Mouse (Mus musculus) heart, postnatal 14 days (tissue): ENCODE data around the gene Usp21. TPM values are rescaled to one million over a fixed set of nuclear protein-coding genes. Genes with fewer than 3 reads are reported as not detected.

ENCODE experiments used
- DNase-seq, 2 experiments: peaks; one replicate each; pipeline ENCODE4 v3.0.0; 2021 to 2022
- intact Hi-C: fragments of 180-260 bp; cut with DNase I; formaldehyde crosslinking; loops from one replicate; pipeline ENCODE4 v1.15.1; 2025
- total RNA-seq, 2 experiments: library from RNA; stranded (reverse); gene quantifications; 2 replicates each; pipeline ENCODE4 v1.2.3; 2021

Usp21 gene
- total RNA-seq, 2 experiments from 2014 or later, result 20.0 to 22.4 TPM

GRCm38 (mm10) chr1:171270573-171270900 is 17.3 kb downstream of the Usp21 start:
- DNase-seq, result no peak
- intact Hi-C loops, result no loop called here

- intact Hi-C loops, result no loop called here
- DNase-seq, result peak; percentile 95 to 98
Measured at GRCm38 (mm10) chr1:171269848-171270572, 17.8 kb downstream of the Usp21 start, which contains the start of gene B4galt3. Gene B4galt3 (plus strand): TSS chr1:171270328.

DNA sequence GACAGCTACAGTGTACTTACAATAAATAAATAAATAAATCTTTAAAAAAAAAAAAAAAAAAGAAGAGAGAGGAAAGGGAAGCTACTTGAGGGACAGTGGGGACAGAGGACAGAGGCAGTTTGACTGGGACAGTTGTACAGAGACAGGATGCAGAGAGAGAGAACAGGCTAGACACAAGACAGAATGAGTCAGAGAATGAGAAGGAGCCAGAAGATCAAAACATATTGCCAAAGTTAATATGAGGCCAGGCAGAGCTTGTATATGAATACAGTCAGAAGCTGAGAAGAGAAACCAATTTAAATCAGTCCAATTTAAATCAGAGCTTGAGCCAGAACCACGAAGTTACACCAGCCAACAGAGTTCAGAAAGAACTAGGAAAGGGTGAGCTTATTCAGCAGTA is 19.4 kb downstream of the Usp21 start:
- intact Hi-C loops, result no loop called here
- DNase-seq, result no peak

GRCm38 (mm10) chr1:171265971-171266744 is 21.6 kb downstream of the Usp21 start:
- DNase-seq, result no peak
- intact Hi-C loops, result no loop called here

DNA sequence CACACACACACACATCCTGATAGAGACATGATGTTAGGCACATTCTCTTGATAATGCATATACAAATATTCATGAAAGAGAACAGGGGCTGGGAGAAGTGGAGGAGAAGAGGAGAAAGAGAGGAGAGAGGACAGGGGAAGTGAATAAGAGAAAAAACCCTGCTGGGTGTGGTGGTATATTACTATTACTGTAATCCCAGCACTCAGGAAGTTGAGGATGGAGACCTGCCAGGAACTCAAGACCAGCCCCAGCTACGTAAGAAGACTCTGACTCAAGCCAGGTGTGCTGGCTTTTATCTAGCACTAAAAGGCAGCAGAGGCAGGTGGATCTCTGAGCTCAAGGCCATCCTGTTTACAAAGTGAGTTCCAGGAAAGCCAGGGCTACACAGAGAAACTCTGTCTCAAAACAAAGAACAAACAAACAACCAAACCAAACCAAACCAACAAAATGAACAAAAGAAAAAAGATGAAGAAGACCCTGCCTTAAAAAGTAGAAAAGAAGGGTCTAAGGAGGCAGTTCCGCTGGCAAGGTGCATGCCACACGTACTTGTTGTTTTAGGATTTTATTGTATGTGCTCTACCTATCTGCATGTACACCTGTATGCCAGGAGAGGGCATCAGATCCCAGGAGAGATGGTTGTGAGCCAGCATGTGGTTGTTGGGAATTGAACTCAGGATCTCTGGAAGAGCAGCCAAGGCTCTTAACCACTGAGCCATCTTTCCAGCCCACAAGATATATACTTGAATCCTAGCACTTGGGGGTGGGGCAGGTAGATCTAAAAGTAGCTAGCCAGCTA is 23.9 kb downstream of the Usp21 start:
- no peak for DNase-seq
- intact Hi-C loops, result no loop called here

DNA sequence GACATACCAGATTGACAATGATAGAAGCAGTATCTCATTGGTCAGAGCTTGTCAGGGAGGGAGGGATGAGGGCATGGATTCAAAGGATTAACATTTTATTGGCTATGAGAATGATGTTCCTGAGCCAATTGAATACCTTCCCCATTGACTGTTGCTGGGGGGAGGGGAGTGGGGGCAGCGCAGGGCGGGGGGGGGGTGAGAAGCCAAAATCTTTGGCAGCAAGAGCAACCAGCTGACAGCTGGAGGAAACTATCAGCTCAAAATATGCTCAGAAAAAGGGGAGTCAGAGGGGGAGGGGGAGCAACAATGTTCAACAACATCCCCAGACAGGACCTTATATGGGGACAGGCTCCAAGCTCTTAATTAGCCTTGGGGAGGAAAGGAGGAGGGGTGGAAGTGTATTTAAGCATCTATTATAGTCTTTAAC is 24.6 kb downstream of the Usp21 start:
- peak in 1 of 2 experiments; percentile 60 for DNase-seq
- intact Hi-C loops, result no loop called here

DNA sequence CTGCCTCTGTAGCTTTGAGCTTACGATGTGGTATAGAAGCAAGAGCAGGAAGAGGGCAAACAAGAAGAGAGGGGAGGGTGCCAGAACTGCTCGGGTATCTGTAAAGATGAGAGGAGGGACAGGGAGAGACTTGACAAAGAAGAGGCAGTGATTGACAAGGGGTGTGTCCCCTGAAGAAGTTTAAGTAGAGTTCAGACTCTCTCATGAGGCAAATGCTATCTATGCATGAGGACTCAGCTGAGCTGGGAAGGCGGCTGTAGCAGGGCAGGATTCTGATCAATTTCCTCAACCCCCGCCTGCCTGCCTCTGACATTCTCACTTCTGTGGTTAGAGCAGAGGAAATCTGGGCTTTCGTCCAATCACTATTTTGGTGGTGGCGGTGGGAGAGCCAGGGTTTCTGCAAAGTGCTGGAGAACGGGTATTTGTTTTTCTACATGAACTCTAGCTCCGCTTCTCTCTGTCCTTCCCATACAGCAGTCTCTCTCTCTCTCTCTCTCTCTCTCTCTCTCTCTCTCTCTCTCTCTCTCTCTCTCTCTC is 25.1 kb downstream of the Usp21 start:
- intact Hi-C loops, result no loop called here
- peak; percentile 68 to 82 for DNase-seq

- DNase-seq, result no peak
- intact Hi-C loops, result no loop called here
Measured at GRCm38 (mm10) chr1:171260316-171260715, 27.5 kb downstream of the Usp21 start.

DNA sequence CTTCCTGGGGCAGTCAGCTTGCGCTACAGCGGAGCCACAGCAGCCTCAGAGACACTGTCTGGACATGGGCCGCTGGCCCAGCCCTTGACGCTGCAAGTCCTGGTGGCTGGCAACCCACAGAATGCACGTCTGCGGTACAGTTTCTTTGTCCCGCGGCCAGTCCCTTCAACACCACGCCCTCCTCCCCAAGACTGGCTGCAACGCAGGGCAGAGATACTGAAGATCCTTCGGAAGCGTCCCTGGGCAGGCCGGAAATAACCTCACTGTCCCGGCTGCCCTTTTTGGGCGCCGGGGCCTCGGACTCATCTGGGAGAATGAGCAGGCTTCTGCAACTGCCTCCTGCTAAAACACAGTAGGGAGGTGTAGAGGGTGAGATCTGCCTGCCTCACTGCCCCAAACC is 28.9 kb downstream of the Usp21 start:
- intact Hi-C loops, result no loop called here
- DNase-seq, result no peak

GRCm38 (mm10) chr1:171257781-171258180 is 30.0 kb downstream of the Usp21 start:
- DNase-seq, result no peak
- intact Hi-C loops, result loop anchor here (2.0 kb wide), 2 partner anchors 35 to 139 kb away; partner anchors contain the start of gene Tomm40l

DNA sequence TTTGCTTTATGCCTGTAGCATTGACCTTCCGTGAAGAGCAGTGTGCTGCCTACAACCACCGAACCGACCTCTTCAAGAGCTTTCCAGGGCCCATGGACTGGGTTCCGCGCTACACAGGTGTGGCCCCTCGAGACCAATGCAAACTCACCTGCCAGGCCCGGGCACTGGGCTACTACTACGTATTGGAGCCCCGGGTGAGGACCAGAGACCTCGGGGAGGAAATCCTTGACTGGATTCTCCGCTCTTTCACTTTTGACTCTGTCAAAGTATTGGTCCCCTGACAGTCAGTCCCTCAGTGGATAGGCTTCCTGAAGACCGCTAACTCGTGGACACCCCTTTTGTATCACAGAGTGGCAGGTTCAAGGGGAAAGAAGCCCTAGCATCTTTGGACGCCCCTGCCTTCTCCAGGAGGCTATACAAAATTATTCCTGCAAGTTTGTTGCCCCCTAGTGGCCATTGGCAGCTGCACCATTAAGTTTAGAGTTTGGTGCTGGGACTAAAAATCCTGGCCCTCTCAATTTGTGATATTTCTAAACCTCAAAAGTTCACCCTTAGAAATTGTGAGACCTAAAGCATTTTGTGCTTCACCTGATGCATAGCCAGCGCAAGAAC is 30.7 kb downstream of the Usp21 start:
- intact Hi-C loops, result loop anchor here (2.0 kb wide), 2 partner anchors 34 to 138 kb away; partner anchors contain the start of gene Tomm40l
- peak; percentile 66 to 79 for DNase-seq

GRCm38 (mm10) chr1:171256095-171256818 is 31.5 kb downstream of the Usp21 start:
- intact Hi-C loops, result loop anchor here (2.0 kb wide), 2 partner anchors 33 to 137 kb away; partner anchors contain the start of gene Tomm40l
- DNase-seq, result no peak

GRCm38 (mm10) chr1:171252415-171252814 is 35.4 kb downstream of the Usp21 start:
- intact Hi-C loops, result no loop called here
- no peak for DNase-seq

DNA sequence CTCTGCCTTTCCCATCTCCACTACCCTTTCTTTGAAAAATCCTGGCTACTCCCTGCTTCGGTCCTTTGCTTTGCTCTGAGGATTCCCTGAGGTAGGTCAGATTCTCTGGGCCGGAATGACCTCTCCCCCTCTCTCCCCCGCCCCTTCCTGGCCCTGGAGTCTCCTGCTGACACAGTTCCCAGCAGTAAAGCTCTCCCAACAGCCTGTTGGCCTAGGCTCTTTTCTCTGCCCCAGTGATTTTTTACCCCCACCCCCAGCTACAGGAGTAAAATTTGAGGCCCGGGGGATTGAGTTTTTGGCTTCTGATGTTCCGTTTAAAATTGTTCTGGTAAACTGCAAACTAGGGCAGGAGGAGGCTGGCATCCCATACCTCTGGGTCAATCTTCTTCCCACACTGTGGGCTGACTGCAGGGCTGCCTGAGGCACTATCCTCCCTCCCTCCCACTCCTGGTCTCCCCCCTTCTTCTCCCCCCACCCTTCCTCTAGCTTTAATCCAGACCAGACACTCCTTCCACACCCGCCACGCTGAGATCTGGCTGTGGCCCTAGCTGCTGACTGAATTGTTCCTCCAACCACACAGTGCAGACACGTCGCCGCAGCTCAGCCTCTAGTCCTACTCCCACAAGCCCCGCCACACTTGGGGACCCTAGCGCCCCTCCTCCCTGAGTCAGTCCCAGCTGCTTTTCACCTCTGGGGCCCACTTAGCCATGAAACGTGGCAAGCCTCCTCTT is 36.0 kb downstream of the Usp21 start:
- DNase-seq, result peak; percentile 53 to 60
- intact Hi-C loops, result no loop called here

GRCm38 (mm10) chr1:171250680-171251593 is 36.9 kb downstream of the Usp21 start, which contains the start of gene Ndufs2:
Gene Ndufs2 (minus strand): TSS chr1:171251388.
- intact Hi-C loops, result no loop called here
- DNase-seq, result peak; percentile 42 to 44

DNA sequence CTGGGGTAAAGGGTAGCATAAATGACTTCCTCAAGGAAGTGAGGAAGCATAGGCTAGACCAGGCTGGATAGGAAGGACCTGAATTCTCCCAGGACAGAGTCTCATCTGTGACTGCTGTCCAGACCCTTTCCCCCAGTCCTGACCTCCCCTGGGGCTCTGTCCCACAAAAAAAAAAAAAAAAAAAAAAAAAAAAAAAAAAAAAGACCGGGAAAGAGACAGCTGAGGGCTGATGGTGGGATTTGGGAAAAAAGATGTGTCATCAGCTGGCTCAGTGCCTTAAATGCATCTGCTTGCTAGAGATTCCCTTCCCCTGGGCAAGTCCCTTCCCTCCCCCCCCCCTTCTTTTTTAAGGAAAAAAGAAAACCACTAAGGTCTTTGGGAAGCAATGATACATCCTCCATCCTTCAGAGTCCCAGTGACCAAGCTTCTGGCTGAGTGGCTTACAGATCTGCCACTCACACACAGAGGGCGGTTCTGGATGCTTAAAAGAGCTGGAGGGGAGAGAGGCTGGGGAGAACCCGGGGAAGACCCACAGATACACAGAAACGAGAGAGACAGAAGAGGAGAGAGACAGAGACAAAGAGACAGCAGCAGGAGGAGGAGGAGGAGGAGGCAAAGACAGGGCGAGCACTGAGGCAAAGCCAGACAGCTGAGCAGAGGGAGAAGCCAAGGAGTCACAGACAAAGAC is 37.7 kb downstream of the Usp21 start, which contains the start of gene Adamts4:
Gene Adamts4 (plus strand): TSS at position 509 of the 688 bp plus-strand sequence.
- DNase-seq, result peak; percentile 63 to 72
- intact Hi-C loops, result no loop called here
